Mouse (Mus musculus): ENCODE results near the gene Gm45618.

DNA sequence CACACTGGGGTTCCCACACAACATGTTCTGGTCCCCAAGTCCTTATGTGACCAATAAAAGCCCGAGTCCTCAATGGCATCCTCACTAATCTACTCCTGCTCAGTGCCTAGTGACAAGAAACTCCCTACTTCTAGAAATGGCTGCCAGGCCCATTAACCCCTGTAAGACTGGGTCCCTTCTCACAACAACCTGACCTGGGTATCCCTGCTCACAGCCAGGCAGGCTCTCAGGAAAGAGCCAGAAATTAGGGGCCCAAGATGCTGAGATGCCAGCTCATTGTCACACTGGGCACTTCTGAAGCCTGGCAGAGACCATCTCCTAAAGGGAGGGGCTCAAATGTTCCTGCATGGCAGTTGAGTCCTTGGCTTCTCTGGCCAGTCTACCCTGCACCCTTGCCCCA lies 27.5 kb downstream of the Gm45618 start:
- TF ChIP-seq CTCF (IDR thresholded peaks at IDR 0.05; ENCODE audit: extremely low read depth, insufficient read depth, insufficient read length, insufficient replicate concordance) (no peak), POLR2A (IDR thresholded peaks at IDR 0.05; ENCODE audit: low read depth, low read length) (no peak)
